Mouse (Mus musculus) midbrain, postnatal 0 days (tissue): Measurements from ENCODE around the gene Gm21992. TPM values are rescaled to one million over a fixed set of nuclear protein-coding genes. Genes with fewer than 3 reads are reported as not detected.

Experiments used
- ATAC-seq: fragments of 200-750 bp; cut with Nextera tagmentation; 2 replicates; pipeline ENCODE4 v1.8.0; 2017; ENCODE audit warnings: moderate number of reproducible peaks, mild to moderate bottlenecking, moderate TSS enrichment, moderate library complexity; ENCODE audit not compliant: low FRiP score
- DNase-seq: peaks from one replicate; pipeline ENCODE4 v3.0.0-alpha.2; 2015; ENCODE audit warnings: low spot score
- H3K27ac ChIP-seq: fragments of 300-500 bp; sonication (generic); 2 replicates; pipeline ENCODE4 v1.5.1; 2014; ENCODE audit warnings: low read depth, mild to moderate bottlenecking, low read length, mixed read lengths
- H3K27me3 ChIP-seq: fragments of 300-500 bp; sonication (generic); 2 replicates; pipeline ENCODE4 v1.6.1; 2014; ENCODE audit warnings: low read length, control low read depth, mixed read lengths; ENCODE audit not compliant: insufficient read depth
- H3K36me3 ChIP-seq: fragments of 300-500 bp; sonication (generic); 2 replicates; pipeline ENCODE4 v1.6.1; 2014; ENCODE audit warnings: low read length, control low read depth, mixed read lengths; ENCODE audit not compliant: insufficient read depth
- H3K4me1 ChIP-seq: fragments of 300-500 bp; sonication (generic); 2 replicates; pipeline ENCODE4 v1.6.1; 2014; ENCODE audit warnings: mild to moderate bottlenecking, control low read depth, antibody characterized with exemption, low read length, mixed read lengths; ENCODE audit not compliant: insufficient read depth
- H3K4me2 ChIP-seq: fragments of 300-500 bp; sonication (generic); 2 replicates; pipeline ENCODE4 v1.6.1; 2014; ENCODE audit warnings: low read depth, mild to moderate bottlenecking, low read length, mixed read lengths; ENCODE audit not compliant: poor library complexity, severe bottlenecking
- H3K4me3 ChIP-seq: fragments of 300-500 bp; sonication (generic); 2 replicates; pipeline ENCODE4 v1.5.1; 2014; ENCODE audit warnings: low read depth, mild to moderate bottlenecking, low read length, moderate library complexity
- H3K9ac ChIP-seq: fragments of 300-500 bp; sonication (generic); replicated peaks from 2 replicates; pipeline ENCODE4 v1.6.1; 2014; ENCODE audit warnings: mild to moderate bottlenecking, low read length, moderate library complexity, mixed read lengths; ENCODE audit not compliant: poor library complexity, severe bottlenecking
- H3K9me3 ChIP-seq: fragments of 300-500 bp; sonication (generic); 2 replicates; pipeline ENCODE4 v1.6.1; 2016; ENCODE audit warnings: low read length, control low read depth
- CTCF ChIP-seq: IDR thresholded peaks from 2 replicates; pipeline ENCODE4 v1.5.1; 2016; ENCODE audit warnings: antibody characterized with exemption, mild to moderate bottlenecking
- WGBS: fragments of 180-500 bp; shearing (Covaris S2); extraction: QIAGEN DNeasy Blood & Tissue Kit; methylation state at CpG from one replicate; pipeline ENCODE4 v1.1.7; 2014; 5-methylcytosine and 5-hydroxymethylcytosine counted together
- polyA plus RNA-seq: library from polyadenylated mRNA; unstranded; fragments of >200 nt; fragmentation: Nextera tagmentation; extraction: Ambion mirVana; gene quantifications from 2 replicates; pipeline ENCODE4 v1.2.1, GENCODE M21; 2015
- total RNA-seq: library from RNA; depleted of rRNA; stranded (reverse); fragments of >200 nt; gene quantifications from 2 replicates; pipeline ENCODE4 v1.2.3, GENCODE M21; 2014

Gm21992 gene
- total and polyA plus RNA-seq, 2 experiments from 2014 or later = 8.1 to 17.9 TPM

GRCm38 (mm10) chr19:4850281-4850680 is 38.9 kb upstream of the Gm21992 start:
- H3K36me3 ChIP-seq = no peaks in the 10 kb centered on the region
- WGBS = 14% methylated on average over 5 of the region's 5 CpGs
- no peak overlapping the region for H3K27ac ChIP-seq
- no peak overlapping the region for H3K4me2 ChIP-seq
- no peak overlapping the region for H3K4me3 ChIP-seq
- no peaks in the 10 kb centered on the region for H3K4me1 ChIP-seq
- no peak for DNase-seq
- ATAC-seq = no peak
- H3K9ac ChIP-seq = no peak overlapping the region
- no peaks in the 10 kb centered on the region for H3K9me3 ChIP-seq
- no peaks in the 10 kb centered on the region for H3K27me3 ChIP-seq
- TF ChIP-seq CTCF = no peak

GRCm38 (mm10) chr19:4849800-4850199 is 38.4 kb upstream of the Gm21992 start:
- Histone ChIP-seq H3K9ac (no peak overlapping the region), H3K4me1 (no peaks in the 10 kb centered on the region), H3K4me3 (no peak overlapping the region), H3K9me3 (no peaks in the 10 kb centered on the region), H3K27ac (no peak overlapping the region), H3K4me2 (no peak overlapping the region), H3K36me3 (no peaks in the 10 kb centered on the region), H3K27me3 (no peaks in the 10 kb centered on the region)
- DNase-seq (no peak), ATAC-seq (no peak)
- TF ChIP-seq CTCF = no peak
- 44% methylated on average over 4 of the region's 4 CpGs for WGBS

- H3K4me2 ChIP-seq = no peak overlapping the region
- H3K4me3 ChIP-seq = no peak overlapping the region
- DNase-seq (peak; percentile 38), ATAC-seq (no peak)
- H3K27me3 ChIP-seq = no peaks in the 10 kb centered on the region
- no peak overlapping the region for H3K9ac ChIP-seq
- TF ChIP-seq CTCF = peak; percentile 71
- H3K36me3 ChIP-seq = no peaks in the 10 kb centered on the region
- H3K9me3 ChIP-seq = no peaks in the 10 kb centered on the region
- H3K4me1 ChIP-seq = no peaks in the 10 kb centered on the region
- no peak overlapping the region for H3K27ac ChIP-seq
- 35% methylated on average over 7 of the region's 7 CpGs for WGBS
Measured at GRCm38 (mm10) chr19:4847490-4847889, 36.1 kb upstream of the Gm21992 start.

- no peak overlapping the region for H3K4me2 ChIP-seq
- no peaks in the 10 kb centered on the region for H3K4me1 ChIP-seq
- H3K36me3 ChIP-seq = no peaks in the 10 kb centered on the region
- WGBS = 84% methylated on average over 2 of the region's 2 CpGs
- no peak for DNase-seq
- no peaks in the 10 kb centered on the region for H3K9me3 ChIP-seq
- H3K27me3 ChIP-seq = peaks cover 11% of the 10 kb centered on the region; the same call in 1 of the 2 replicates
- no peak for ATAC-seq
- H3K4me3 ChIP-seq = no peak overlapping the region
- TF ChIP-seq CTCF = no peak
- no peak overlapping the region for H3K27ac ChIP-seq
- no peak overlapping the region for H3K9ac ChIP-seq
Measured at GRCm38 (mm10) chr19:4845846-4846245, 34.4 kb upstream of the Gm21992 start.

GRCm38 (mm10) chr19:4842611-4843010 is 31.2 kb upstream of the Gm21992 start:
- Histone ChIP-seq H3K4me3 (no peak overlapping the region), H3K4me2 (no peak overlapping the region), H3K4me1 (peaks cover 10% of the 10 kb centered on the region), H3K27ac (no peak overlapping the region), H3K9ac (no peak overlapping the region), H3K36me3 (no peaks in the 10 kb centered on the region), H3K27me3 (peaks cover 18% of the 10 kb centered on the region), H3K9me3 (no peaks in the 10 kb centered on the region)
- 64% methylated on average over 2 of the region's 2 CpGs for WGBS
- TF ChIP-seq CTCF = no peak
- ATAC-seq (no peak), DNase-seq (no peak)

GRCm38 (mm10) chr19:4840848-4841247 is 29.4 kb upstream of the Gm21992 start:
- no peak overlapping the region for H3K4me3 ChIP-seq
- ATAC-seq (no peak), DNase-seq (no peak)
- WGBS = 88% methylated on average over 9 of the region's 9 CpGs
- H3K36me3 ChIP-seq = no peaks in the 10 kb centered on the region
- TF ChIP-seq CTCF = no peak
- H3K27me3 ChIP-seq = peaks cover 18% of the 10 kb centered on the region
- no peak overlapping the region for H3K4me2 ChIP-seq
- H3K9ac ChIP-seq = no peak overlapping the region
- H3K27ac ChIP-seq = no peak overlapping the region
- peaks cover 10% of the 10 kb centered on the region for H3K4me1 ChIP-seq
- H3K9me3 ChIP-seq = no peaks in the 10 kb centered on the region
